Mouse (Mus musculus): ENCODE results near the gene Ccl27a. TPM values are rescaled to one million over a fixed set of nuclear protein-coding genes. Genes with fewer than 3 reads are reported as not detected.
"Not testable (repeated sequence)": the region's sequence is repeated elsewhere in the genome, so short reads cannot be mapped to it uniquely, and the experiment has no call there.

The Ccl27a gene
- polyA plus RNA-seq (2015; fragmentation: Nextera tagmentation; extraction: Ambion mirVana) = 36.3 and 38.5 TPM in 2 replicates

DNA sequence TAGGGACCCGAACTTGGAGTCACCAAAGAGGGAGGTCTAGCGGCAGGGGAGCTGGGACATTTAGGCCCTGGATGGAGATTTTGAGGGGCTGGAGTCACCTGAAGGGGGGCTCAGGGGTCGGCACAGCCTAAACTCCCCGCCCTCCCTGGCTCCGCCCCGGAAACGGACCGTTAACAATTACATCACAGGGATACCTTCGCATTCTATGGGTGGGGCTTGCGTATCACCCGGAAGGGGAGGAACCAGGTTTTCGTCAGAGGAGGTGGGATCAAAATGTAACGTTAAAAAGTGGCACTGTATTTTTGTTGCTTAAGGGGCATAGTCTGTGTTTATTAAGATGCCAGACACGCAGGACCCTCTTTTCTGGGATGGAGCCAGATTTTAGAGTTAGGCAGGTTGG, at the start of gene Ccl27a:
TSS of gene Ccl27a (minus strand) at position 246 of the 400 bp plus-strand sequence.
- H3K27ac ChIP-seq (ENCODE audit: low read length) = peak within 1 kb of the TSS; percentile 43; the same call in 1 of the 2 replicates
- H3K4me1 ChIP-seq (ENCODE audit: insufficient read depth, low read length); H3K9me3 ChIP-seq (ENCODE audit: low read length); H3K27me3 ChIP-seq (ENCODE audit: insufficient read depth, low read length); ATAC-seq (ENCODE audit: low FRiP score, low TSS enrichment); H3K36me3 ChIP-seq (ENCODE audit: insufficient read depth, low read length): not testable (repeated sequence)
- 0 out of 2 replicates have a peak within 1 kb of the TSS, but pooled peaks have one; percentile 31 for H3K9ac ChIP-seq (replicated peaks; ENCODE audit: low read length)
- 3% methylated on average over 12 of the region's 14 CpGs for WGBS
- peak within 1 kb of the TSS; percentile 44 for H3K4me3 ChIP-seq (ENCODE audit: low read length)
- H3K4me2 ChIP-seq (replicated peaks; ENCODE audit: low read depth, low read length) = peak within 1 kb of the TSS; percentile 46

DNA sequence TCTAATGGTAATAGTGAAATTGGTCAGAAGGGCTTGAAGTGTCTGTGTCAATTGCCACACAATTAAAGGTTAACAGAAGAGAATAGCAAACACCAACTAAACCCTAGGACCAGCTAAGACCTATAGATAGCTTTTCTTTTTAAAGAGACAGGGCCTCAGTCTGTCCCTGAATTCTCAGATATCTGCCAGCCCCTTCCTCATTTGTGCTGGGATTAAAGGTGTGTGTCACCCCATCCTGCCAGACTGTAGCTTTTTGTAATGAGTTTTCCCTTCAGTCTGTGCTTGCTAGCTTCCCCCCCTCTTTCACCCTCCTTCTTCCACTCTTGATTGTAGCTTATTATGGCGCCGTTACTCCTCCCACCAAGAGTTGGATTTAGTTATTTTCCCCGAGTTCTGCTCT, 9.2 kb upstream of the Ccl27a start:
- not testable (repeated sequence) for ATAC-seq (ENCODE audit: low FRiP score, low TSS enrichment); H3K27me3 ChIP-seq (ENCODE audit: insufficient read depth, low read length); H3K9ac ChIP-seq (replicated peaks; ENCODE audit: low read length); H3K4me3 ChIP-seq (ENCODE audit: low read length); H3K4me2 ChIP-seq (replicated peaks; ENCODE audit: low read depth, low read length); H3K9me3 ChIP-seq (ENCODE audit: low read length); H3K4me1 ChIP-seq (ENCODE audit: insufficient read depth, low read length); H3K36me3 ChIP-seq (ENCODE audit: insufficient read depth, low read length); H3K27ac ChIP-seq (ENCODE audit: low read length)
- 20% methylated on average over 3 of the region's 3 CpGs for WGBS

DNA sequence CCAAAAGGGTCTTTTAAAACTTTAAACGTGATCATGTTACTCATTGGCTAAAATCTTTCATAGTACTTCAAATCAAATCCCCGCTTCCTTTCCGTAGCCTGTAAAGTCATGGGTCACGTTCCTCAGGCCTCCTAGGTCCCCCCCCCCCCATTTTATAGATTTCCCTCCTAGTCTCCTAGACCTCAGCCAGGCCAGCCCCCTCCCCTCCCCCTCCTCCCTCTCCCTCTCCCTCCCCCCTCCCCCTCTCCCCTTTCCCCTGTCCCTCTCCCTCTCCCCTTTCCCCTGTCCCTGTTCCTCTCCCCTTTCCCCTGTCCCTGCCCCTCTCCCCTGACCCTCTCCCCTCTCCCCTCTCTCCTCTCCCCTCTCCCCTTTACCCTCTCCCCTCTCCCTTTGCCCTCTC, 8.7 kb upstream of the Ccl27a start:
- H3K9me3 ChIP-seq (ENCODE audit: low read length); H3K4me3 ChIP-seq (ENCODE audit: low read length); H3K36me3 ChIP-seq (ENCODE audit: insufficient read depth, low read length); H3K27ac ChIP-seq (ENCODE audit: low read length); ATAC-seq (ENCODE audit: low FRiP score, low TSS enrichment); H3K4me1 ChIP-seq (ENCODE audit: insufficient read depth, low read length); H3K9ac ChIP-seq (replicated peaks; ENCODE audit: low read length); H3K27me3 ChIP-seq (ENCODE audit: insufficient read depth, low read length); H3K4me2 ChIP-seq (replicated peaks; ENCODE audit: low read depth, low read length): not testable (repeated sequence)
- 27% methylated on average over 4 of the region's 4 CpGs for WGBS

- not testable (repeated sequence) for H3K4me2 ChIP-seq (replicated peaks; ENCODE audit: low read depth, low read length)
- WGBS = 13% methylated on average over 13 of the region's 21 CpGs
These were observed 7.9 kb upstream of the Ccl27a start for GRCm38 (mm10) chr4:41781748-41782485.

GRCm38 (mm10) chr4:41781271-41781670, 7.2 kb upstream of the Ccl27a start:
- not testable (repeated sequence) for H3K4me3 ChIP-seq (ENCODE audit: low read length); H3K4me2 ChIP-seq (replicated peaks; ENCODE audit: low read depth, low read length); H3K4me1 ChIP-seq (ENCODE audit: insufficient read depth, low read length); H3K27me3 ChIP-seq (ENCODE audit: insufficient read depth, low read length); H3K9me3 ChIP-seq (ENCODE audit: low read length); H3K36me3 ChIP-seq (ENCODE audit: insufficient read depth, low read length); H3K9ac ChIP-seq (replicated peaks; ENCODE audit: low read length); ATAC-seq (ENCODE audit: low FRiP score, low TSS enrichment); H3K27ac ChIP-seq (ENCODE audit: low read length)
- WGBS = 30% methylated on average over 6 of the region's 9 CpGs

More at GRCm38 (mm10) chr4:41781748-41782485, 7.9 kb upstream of the Ccl27a start:
- ATAC-seq (ENCODE audit: low FRiP score, low TSS enrichment); H3K4me1 ChIP-seq (ENCODE audit: insufficient read depth, low read length); H3K36me3 ChIP-seq (ENCODE audit: insufficient read depth, low read length); H3K9ac ChIP-seq (replicated peaks; ENCODE audit: low read length); H3K9me3 ChIP-seq (ENCODE audit: low read length); H3K4me3 ChIP-seq (ENCODE audit: low read length); H3K27me3 ChIP-seq (ENCODE audit: insufficient read depth, low read length); H3K27ac ChIP-seq (ENCODE audit: low read length): not testable (repeated sequence)

- H3K36me3 ChIP-seq (ENCODE audit: insufficient read depth, low read length); H3K4me2 ChIP-seq (replicated peaks; ENCODE audit: low read depth, low read length); H3K9me3 ChIP-seq (ENCODE audit: low read length); H3K9ac ChIP-seq (replicated peaks; ENCODE audit: low read length); ATAC-seq (ENCODE audit: low FRiP score, low TSS enrichment); H3K27me3 ChIP-seq (ENCODE audit: insufficient read depth, low read length); H3K4me1 ChIP-seq (ENCODE audit: insufficient read depth, low read length); H3K4me3 ChIP-seq (ENCODE audit: low read length); H3K27ac ChIP-seq (ENCODE audit: low read length): not testable (repeated sequence)
- 93% methylated on average over 1 of the region's 1 CpGs for WGBS
These were observed 1.8 kb upstream of the Ccl27a start for GRCm38 (mm10) chr4:41775840-41776239.

DNA sequence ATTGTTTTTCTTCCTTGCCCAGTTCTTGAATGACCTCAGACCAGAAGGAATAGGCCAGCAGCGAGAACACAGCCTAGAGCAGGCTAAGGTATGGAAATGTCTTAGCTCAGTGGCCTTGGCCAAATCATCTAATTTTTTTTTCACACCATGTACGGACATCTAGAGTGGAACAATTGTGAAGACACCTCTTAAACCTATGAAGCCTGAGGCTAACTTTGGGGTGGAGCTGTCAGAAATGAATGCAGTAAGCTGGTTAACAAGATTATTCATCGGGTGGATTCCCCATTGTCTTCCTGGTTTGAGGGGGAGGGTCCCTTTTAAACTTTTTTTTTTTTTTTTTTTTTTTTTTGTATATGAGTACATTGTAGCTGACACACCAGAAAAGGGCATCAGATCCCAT, 459 bp upstream of the Ccl27a start:
- peak overlapping the region; percentile 44; the same call in 1 of the 2 replicates for H3K4me3 ChIP-seq (ENCODE audit: low read length)
- not testable (repeated sequence) for H3K36me3 ChIP-seq (ENCODE audit: insufficient read depth, low read length); H3K9me3 ChIP-seq (ENCODE audit: low read length); H3K27me3 ChIP-seq (ENCODE audit: insufficient read depth, low read length); H3K9ac ChIP-seq (replicated peaks; ENCODE audit: low read length); ATAC-seq (ENCODE audit: low FRiP score, low TSS enrichment); H3K4me1 ChIP-seq (ENCODE audit: insufficient read depth, low read length)
- peak overlapping the region; percentile 46 for H3K4me2 ChIP-seq (replicated peaks; ENCODE audit: low read depth, low read length)
- WGBS = 73% methylated on average over 3 of the region's 3 CpGs
- 0 out of 2 replicates have a peak overlapping the region, but pooled peaks have one; percentile 43 for H3K27ac ChIP-seq (ENCODE audit: low read length)

GRCm38 (mm10) chr4:41773502-41773901, 545 bp downstream of the Ccl27a start:
- not testable (repeated sequence) for ATAC-seq (ENCODE audit: low FRiP score, low TSS enrichment); H3K27ac ChIP-seq (ENCODE audit: low read length); H3K4me1 ChIP-seq (ENCODE audit: insufficient read depth, low read length); H3K9me3 ChIP-seq (ENCODE audit: low read length); H3K27me3 ChIP-seq (ENCODE audit: insufficient read depth, low read length); H3K9ac ChIP-seq (replicated peaks; ENCODE audit: low read length); H3K36me3 ChIP-seq (ENCODE audit: insufficient read depth, low read length)
- Histone ChIP-seq H3K4me3 (ENCODE audit: low read length) (peak overlapping the region; percentile 44), H3K4me2 (replicated peaks; ENCODE audit: low read depth, low read length) (peak overlapping the region; percentile 40; the same call in 1 of the 2 replicates)
- 1% methylated on average over 16 of the region's 25 CpGs for WGBS

DNA sequence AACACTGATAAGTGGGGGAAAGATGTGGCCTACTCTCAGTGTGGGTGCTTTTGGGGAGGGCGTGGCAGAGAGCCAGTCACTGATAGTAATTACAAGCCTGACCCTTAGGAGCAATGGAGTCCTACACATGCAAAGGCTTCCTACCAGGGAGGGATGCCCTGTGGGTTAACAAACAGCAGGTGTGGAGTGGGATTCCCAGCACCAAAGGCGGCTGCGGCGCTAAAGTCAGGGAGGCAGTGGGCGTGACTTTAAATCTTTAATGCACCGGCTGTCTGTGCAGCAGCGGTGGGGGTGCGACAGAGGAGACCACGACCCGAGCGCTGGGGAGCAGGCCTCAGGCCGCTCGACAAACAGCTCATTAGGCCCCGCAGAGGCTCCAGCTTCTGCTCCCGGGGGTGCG, 1.1 kb downstream of the Ccl27a start:
- H3K27ac ChIP-seq (ENCODE audit: low read length) = peak overlapping the region; percentile 43; the same call in 1 of the 2 replicates
- H3K27me3 ChIP-seq (ENCODE audit: insufficient read depth, low read length); ATAC-seq (ENCODE audit: low FRiP score, low TSS enrichment): not testable (repeated sequence)

DNA sequence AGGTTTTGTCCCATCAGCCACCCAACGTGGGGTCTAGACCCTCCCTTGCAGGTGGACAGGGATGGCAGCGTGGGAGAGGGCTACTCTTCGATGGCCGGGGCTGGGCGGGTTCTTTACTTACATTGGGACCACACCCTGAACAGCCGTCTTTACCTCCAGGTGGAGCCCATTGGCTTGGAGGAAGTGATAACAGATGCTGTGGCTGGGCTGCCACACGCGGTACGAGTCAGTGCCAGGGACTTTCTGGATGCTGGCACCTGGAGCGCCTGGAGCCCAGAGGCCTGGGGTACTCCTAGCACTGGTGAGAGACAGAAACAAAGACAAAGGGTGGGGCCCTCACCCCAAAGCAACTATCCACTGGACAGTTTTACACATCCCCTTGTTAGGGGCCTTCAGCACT, 6.7 kb downstream of the Ccl27a start:
- H3K4me1 ChIP-seq (ENCODE audit: insufficient read depth, low read length); H3K4me3 ChIP-seq (ENCODE audit: low read length); H3K36me3 ChIP-seq (ENCODE audit: insufficient read depth, low read length); H3K9ac ChIP-seq (replicated peaks; ENCODE audit: low read length); H3K9me3 ChIP-seq (ENCODE audit: low read length); H3K4me2 ChIP-seq (replicated peaks; ENCODE audit: low read depth, low read length); ATAC-seq (ENCODE audit: low FRiP score, low TSS enrichment); H3K27me3 ChIP-seq (ENCODE audit: insufficient read depth, low read length); H3K27ac ChIP-seq (ENCODE audit: low read length): not testable (repeated sequence)
- 82% methylated on average over 10 of the region's 10 CpGs for WGBS

More for the DNA sequence above, 1.1 kb downstream of the Ccl27a start:
- H3K4me3 ChIP-seq (ENCODE audit: low read length) = peak overlapping the region; percentile 30
- H3K9me3 ChIP-seq (ENCODE audit: low read length); H3K36me3 ChIP-seq (ENCODE audit: insufficient read depth, low read length); H3K4me1 ChIP-seq (ENCODE audit: insufficient read depth, low read length): not testable (repeated sequence)
- WGBS = 1% methylated on average over 5 of the region's 16 CpGs
- 0 out of 2 replicates have a peak overlapping the region, but pooled peaks have one; percentile 31 for H3K9ac ChIP-seq (replicated peaks; ENCODE audit: low read length)
- H3K4me2 ChIP-seq (replicated peaks; ENCODE audit: low read depth, low read length) = peak overlapping the region; percentile 46

All from kidney, embryonic 16.5 days (tissue).